Mouse (Mus musculus): Measurements from ENCODE around the gene Htr1d. TPM values are rescaled to one million over a fixed set of nuclear protein-coding genes. Genes with fewer than 3 reads are reported as not detected.

The Htr1d gene
- polyA plus RNA-seq, 1 experiment = not detected

- Histone ChIP-seq H3K4me1 (ENCODE audit: control insufficient read depth, insufficient read depth, low read length) (peaks cover 8% of the 10 kb centered on the region), H3K27ac (ENCODE audit: insufficient read depth, low read length) (peak overlapping the region; percentile 95), H3K4me3 (ENCODE audit: insufficient read depth, low read length) (peak overlapping the region; percentile 62; the same call in 1 of the 2 replicates)
- TF ChIP-seq POLR2A (IDR thresholded peaks at IDR 0.05; ENCODE audit: low read depth, low read length) (no peak), CTCF (IDR thresholded peaks at IDR 0.05; ENCODE audit: borderline replicate concordance, insufficient read depth, low read length) (no peak)
Observed at GRCm38 (mm10) chr4:136461761-136462085, 38.4 kb downstream of the Htr1d start.

- peak; percentile 42; the same call in 1 of the 2 replicates for TF ChIP-seq POLR2A (IDR thresholded peaks at IDR 0.05; ENCODE audit: low read depth, low read length)
- no peak for TF ChIP-seq CTCF (IDR thresholded peaks at IDR 0.05; ENCODE audit: borderline replicate concordance, insufficient read depth, low read length)
- Histone ChIP-seq H3K4me3 (ENCODE audit: insufficient read depth, low read length) (peak within 1 kb of the TSS; percentile 62), H3K4me1 (ENCODE audit: control insufficient read depth, insufficient read depth, low read length) (peaks cover 8% of the 10 kb centered on the region), H3K27ac (ENCODE audit: insufficient read depth, low read length) (peak within 1 kb of the TSS; percentile 95)
Observed at GRCm38 (mm10) chr4:136462086-136462838, 38.9 kb downstream of the Htr1d start, which contains the start of gene 6030445D17Rik. Gene 6030445D17Rik (plus strand): TSS chr4:136462250.

DNA sequence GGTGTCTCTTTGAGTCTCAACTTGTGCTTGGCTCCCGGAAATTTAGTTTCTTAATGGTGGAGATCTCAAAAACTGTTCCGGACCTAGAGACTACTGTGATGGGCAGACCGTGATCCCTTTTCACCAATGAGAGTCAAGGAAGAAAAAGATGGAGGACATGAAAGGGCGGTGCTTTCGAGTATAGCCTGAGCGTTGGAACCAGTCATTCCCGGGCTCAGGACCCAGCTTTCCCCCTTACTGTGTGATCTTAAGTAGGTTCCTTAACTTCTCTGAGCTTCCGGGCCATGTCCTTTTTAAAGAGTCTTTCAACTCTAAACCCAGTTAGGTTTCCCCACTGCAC, 39.5 kb downstream of the Htr1d start:
- H3K4me1 ChIP-seq (ENCODE audit: control insufficient read depth, insufficient read depth, low read length) = peaks cover 8% of the 10 kb centered on the region
- H3K27ac ChIP-seq (ENCODE audit: insufficient read depth, low read length) = peak overlapping the region; percentile 95
- TF ChIP-seq CTCF (IDR thresholded peaks at IDR 0.05; ENCODE audit: borderline replicate concordance, insufficient read depth, low read length) (no peak), POLR2A (IDR thresholded peaks at IDR 0.05; ENCODE audit: low read depth, low read length) (peak; percentile 42)
- peak overlapping the region; percentile 62 for H3K4me3 ChIP-seq (ENCODE audit: insufficient read depth, low read length)

DNA sequence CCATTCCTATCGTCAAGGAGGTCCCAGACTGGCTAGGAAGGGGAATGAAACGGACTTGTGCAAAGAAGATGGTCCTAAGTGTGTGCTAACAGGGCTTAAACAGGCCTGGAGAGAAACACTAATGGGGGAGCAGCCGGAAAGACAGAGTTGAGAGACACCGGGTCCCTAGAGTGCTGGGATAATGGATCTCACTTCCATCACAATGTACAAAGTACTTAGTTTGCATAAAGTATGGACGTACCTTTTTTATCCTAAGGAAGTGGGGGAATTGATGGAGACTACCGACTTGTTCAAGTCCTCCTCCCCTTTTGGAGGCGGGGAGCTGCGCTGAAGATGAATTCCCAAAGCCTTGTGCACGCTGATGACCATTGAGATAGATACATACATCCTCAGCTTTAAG, 40.1 kb downstream of the Htr1d start:
- Histone ChIP-seq H3K4me1 (ENCODE audit: control insufficient read depth, insufficient read depth, low read length) (peaks cover 8% of the 10 kb centered on the region), H3K4me3 (ENCODE audit: insufficient read depth, low read length) (peak overlapping the region; percentile 62), H3K27ac (ENCODE audit: insufficient read depth, low read length) (peak overlapping the region; percentile 95)
- no peak for TF ChIP-seq CTCF (IDR thresholded peaks at IDR 0.05; ENCODE audit: borderline replicate concordance, insufficient read depth, low read length)
- TF ChIP-seq POLR2A (IDR thresholded peaks at IDR 0.05; ENCODE audit: low read depth, low read length) = no peak

GRCm38 (mm10) chr4:136466226-136466625, 42.9 kb downstream of the Htr1d start:
- TF ChIP-seq CTCF (IDR thresholded peaks at IDR 0.05; ENCODE audit: borderline replicate concordance, insufficient read depth, low read length) = no peak
- no peak for TF ChIP-seq POLR2A (IDR thresholded peaks at IDR 0.05; ENCODE audit: low read depth, low read length)
- Histone ChIP-seq H3K4me1 (ENCODE audit: control insufficient read depth, insufficient read depth, low read length) (peaks cover 8% of the 10 kb centered on the region), H3K4me3 (ENCODE audit: insufficient read depth, low read length) (no peak overlapping the region), H3K27ac (ENCODE audit: insufficient read depth, low read length) (peak overlapping the region; percentile 82)

DNA sequence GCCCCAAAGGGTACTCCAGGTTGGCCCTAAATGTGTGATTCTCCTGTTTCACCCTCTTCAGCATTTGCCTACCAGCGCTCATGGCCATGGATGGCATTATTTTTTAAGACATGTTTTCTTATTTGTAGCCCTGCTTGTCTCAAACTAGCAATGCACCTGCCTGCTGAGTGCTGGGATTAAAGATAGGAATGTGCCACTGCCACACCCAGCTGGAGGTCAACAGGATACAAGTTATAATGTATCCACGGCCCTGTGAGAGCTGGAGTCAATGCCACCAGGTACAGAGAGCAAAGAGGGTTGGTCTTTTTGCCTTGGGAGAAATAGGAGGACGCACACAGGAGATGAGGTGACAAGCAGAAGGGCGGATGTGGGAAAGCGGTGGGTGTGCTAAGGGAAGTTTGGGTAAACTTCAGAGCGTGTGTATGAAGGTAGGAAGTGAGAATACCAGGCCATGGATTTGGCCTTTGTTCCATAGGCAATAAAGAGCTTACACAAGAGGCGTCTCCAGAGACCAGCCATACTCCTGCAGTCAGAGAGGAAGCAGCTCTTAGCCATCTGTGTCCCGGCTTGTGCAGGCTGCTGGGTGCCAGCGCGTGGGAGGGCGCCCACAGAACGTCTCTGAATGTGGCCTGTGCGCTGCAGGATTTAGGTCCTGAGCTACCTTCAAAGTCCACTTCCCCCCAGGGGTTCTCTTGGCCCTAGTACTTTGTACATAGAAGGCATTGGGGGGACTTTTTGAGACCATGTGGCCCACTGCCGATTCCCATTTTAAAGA, 45.4 kb downstream of the Htr1d start:
- TF ChIP-seq POLR2A (IDR thresholded peaks at IDR 0.05; ENCODE audit: low read depth, low read length) (no peak), CTCF (IDR thresholded peaks at IDR 0.05; ENCODE audit: borderline replicate concordance, insufficient read depth, low read length) (no peak)
- Histone ChIP-seq H3K27ac (ENCODE audit: insufficient read depth, low read length) (no peak overlapping the region), H3K4me1 (ENCODE audit: control insufficient read depth, insufficient read depth, low read length) (peaks cover 8% of the 10 kb centered on the region), H3K4me3 (ENCODE audit: insufficient read depth, low read length) (no peak overlapping the region)

- Histone ChIP-seq H3K4me3 (ENCODE audit: insufficient read depth, low read length) (peak within 1 kb of the TSS; percentile 81), H3K27ac (ENCODE audit: insufficient read depth, low read length) (peak within 1 kb of the TSS; percentile 85), H3K4me1 (ENCODE audit: control insufficient read depth, insufficient read depth, low read length) (peaks cover 8% of the 10 kb centered on the region)
- TF ChIP-seq CTCF (IDR thresholded peaks at IDR 0.05; ENCODE audit: borderline replicate concordance, insufficient read depth, low read length) = no peak
- TF ChIP-seq POLR2A (IDR thresholded peaks at IDR 0.05; ENCODE audit: low read depth, low read length) = peak; percentile 89
Observed at GRCm38 (mm10) chr4:136469371-136469903, 46.1 kb downstream of the Htr1d start, which contains the start of gene Luzp1. Gene Luzp1 (plus strand): TSS chr4:136469761.

DNA sequence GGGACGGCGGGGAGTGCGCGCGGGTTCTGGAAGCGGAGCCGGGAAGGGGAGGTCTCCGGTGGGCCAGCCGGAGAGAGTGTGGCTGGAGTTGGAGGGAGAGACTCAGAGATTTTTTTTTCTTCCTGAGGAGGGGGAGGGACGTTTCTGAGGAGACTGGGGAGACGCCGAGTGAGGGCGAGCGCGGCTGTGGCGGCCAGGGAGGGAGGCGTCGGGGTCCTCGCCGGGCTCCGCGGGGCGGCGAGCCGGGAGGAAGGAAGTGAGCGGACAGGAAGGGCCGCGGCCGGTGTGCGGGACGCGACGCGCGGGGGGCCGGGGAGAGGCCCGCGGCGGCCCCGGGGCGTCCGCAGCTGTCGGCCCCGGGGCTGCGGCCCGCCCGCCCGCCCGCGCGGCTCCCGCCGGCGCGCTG, 46.6 kb downstream of the Htr1d start:
- H3K4me3 ChIP-seq (ENCODE audit: insufficient read depth, low read length) = peak overlapping the region; percentile 81
- TF ChIP-seq POLR2A (IDR thresholded peaks at IDR 0.05; ENCODE audit: low read depth, low read length) = no peak
- peak overlapping the region; percentile 85 for H3K27ac ChIP-seq (ENCODE audit: insufficient read depth, low read length)
- peaks cover 8% of the 10 kb centered on the region for H3K4me1 ChIP-seq (ENCODE audit: control insufficient read depth, insufficient read depth, low read length)

DNA sequence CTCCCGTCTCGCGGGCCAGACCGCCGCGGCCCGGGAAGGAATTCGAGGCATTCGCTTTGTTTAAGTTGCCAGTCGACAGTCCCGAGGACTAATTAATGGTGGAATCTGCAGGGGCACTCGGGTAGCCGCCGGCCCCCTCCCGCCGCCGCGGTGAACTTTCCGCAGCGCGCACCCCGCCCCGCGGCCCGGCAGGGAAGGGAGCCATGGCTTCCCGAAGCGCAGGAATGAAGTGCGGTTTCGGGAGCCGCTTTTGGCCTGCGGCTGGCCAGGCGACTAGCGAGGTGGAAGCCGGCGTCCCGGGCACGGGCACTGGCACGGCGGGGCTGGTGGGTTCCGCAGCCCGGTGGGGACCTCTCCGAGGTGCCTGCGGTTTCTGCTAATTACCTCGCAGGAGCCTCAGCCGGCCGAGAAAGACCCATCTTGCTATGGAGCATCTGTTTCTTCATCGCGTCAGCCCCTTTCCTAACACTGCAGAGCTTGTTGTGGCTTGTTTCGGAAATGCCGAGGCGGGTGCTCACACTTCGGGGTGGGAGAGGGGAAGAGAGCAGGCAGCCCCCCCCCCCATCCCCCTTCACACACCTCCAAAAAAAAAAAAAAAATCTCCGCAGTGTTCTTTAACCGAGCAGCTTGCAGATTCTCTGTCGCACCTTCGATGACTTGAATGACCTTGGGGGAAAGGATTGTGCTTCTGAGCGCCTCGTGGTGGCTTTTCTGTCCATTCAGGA, 47.2 kb downstream of the Htr1d start:
- H3K27ac ChIP-seq (ENCODE audit: insufficient read depth, low read length) = peak overlapping the region; percentile 85
- H3K4me1 ChIP-seq (ENCODE audit: control insufficient read depth, insufficient read depth, low read length) = peaks cover 8% of the 10 kb centered on the region
- TF ChIP-seq POLR2A (IDR thresholded peaks at IDR 0.05; ENCODE audit: low read depth, low read length) (no peak), CTCF (IDR thresholded peaks at IDR 0.05; ENCODE audit: borderline replicate concordance, insufficient read depth, low read length) (no peak)
- H3K4me3 ChIP-seq (ENCODE audit: insufficient read depth, low read length) = peak overlapping the region; percentile 81
